Mouse (Mus musculus) liver, embryonic 14.5 days (tissue): ENCODE results near the gene Hnrnpa0. TPM values are rescaled to one million over a fixed set of nuclear protein-coding genes. Genes with fewer than 3 reads are reported as not detected.

Source experiments
- ATAC-seq: fragments of 200-750 bp; cut with Nextera tagmentation; 2 replicates; pipeline ENCODE4 v1.8.0; 2017; ENCODE audit warnings: moderate number of reproducible peaks, mild to moderate bottlenecking, moderate library complexity; ENCODE audit not compliant: insufficient read depth
- DNase-seq, 3 experiments: peaks; one replicate each; pipeline ENCODE4 v3.0.0-alpha.2; 2012 to 2013; ENCODE audit warnings: low read depth in 3 of 3, low spot score in 3 of 3
- H3K27ac ChIP-seq: fragments of 300-500 bp; sonication (generic); 2 replicates; pipeline ENCODE4 v1.5.1; 2014; ENCODE audit warnings: moderate library complexity, mild to moderate bottlenecking, control low read depth, inconsistent platforms
- H3K27me3 ChIP-seq: fragments of 300-500 bp; sonication (generic); 2 replicates; pipeline ENCODE4 v1.6.1; 2014; ENCODE audit warnings: mild to moderate bottlenecking, low read length, moderate library complexity; ENCODE audit not compliant: control insufficient read depth, insufficient read depth
- H3K36me3 ChIP-seq: fragments of 300-500 bp; sonication (generic); replicated peaks from 2 replicates; pipeline ENCODE4 v1.6.1; 2014; ENCODE audit warnings: low read depth; ENCODE audit not compliant: control insufficient read depth, insufficient read depth
- H3K4me1 ChIP-seq, 2 experiments: fragments of 200-500 bp in 1 of 2; fragments of 300-500 bp in 1 of 2; sonication (generic) in 1 of 2; replicated peaks; 2 replicates each; pipeline ENCODE4 v1.6.1; 2012 to 2014; ENCODE audit warnings: antibody characterized with exemption in 1 of 2, inconsistent platforms in 1 of 2, low read length in 1 of 2; ENCODE audit not compliant: control insufficient read depth in 2 of 2, insufficient read depth in 2 of 2
- H3K4me2 ChIP-seq: fragments of 300-500 bp; sonication (generic); 2 replicates; pipeline ENCODE4 v1.6.1; 2014; ENCODE audit warnings: low read depth, mild to moderate bottlenecking, control low read depth, moderate library complexity
- H3K4me3 ChIP-seq, 2 experiments: fragments of 200-500 bp in 1 of 2; fragments of 300-500 bp in 1 of 2; sonication (generic) in 1 of 2; 2 replicates each; pipeline ENCODE4 v1.5.1; 2012 to 2014; ENCODE audit warnings: low read depth in 2 of 2, low read length in 2 of 2, mild to moderate bottlenecking in 2 of 2, control low read depth in 1 of 2, inconsistent platforms in 1 of 2, moderate library complexity in 1 of 2; ENCODE audit not compliant: insufficient read depth in 1 of 2
- H3K9ac ChIP-seq: fragments of 300-500 bp; sonication (generic); replicated peaks from 2 replicates; pipeline ENCODE4 v1.6.1; 2014; ENCODE audit warnings: mild to moderate bottlenecking, control low read depth, moderate library complexity
- H3K9me3 ChIP-seq: fragments of 300-500 bp; sonication (generic); 2 replicates; pipeline ENCODE4 v1.6.1; 2016; ENCODE audit warnings: low read length, mixed read lengths; ENCODE audit not compliant: control insufficient read depth
- CTCF ChIP-seq: IDR thresholded peaks from 2 replicates; pipeline ENCODE4 v1.5.1; 2016; ENCODE audit warnings: antibody characterized with exemption, low read depth, control low read depth
- EP300 ChIP-seq: IDR thresholded peaks from 2 replicates; pipeline ENCODE4 v1.6.1; 2016; ENCODE audit warnings: antibody characterized with exemption, low read depth
- WGBS: fragments of 180-500 bp; shearing (Covaris S2); extraction: QIAGEN DNeasy Blood & Tissue Kit; methylation state at CpG from one replicate; pipeline ENCODE4 v1.1.7; 2014; ENCODE audit not compliant: insufficient replicate concordance; 5-methylcytosine and 5-hydroxymethylcytosine counted together
- polyA plus RNA-seq, 2 experiments: library from polyadenylated mRNA; depleted of rRNA in 1 of 2; stranded (reverse) in 1 of 2; unstranded in 1 of 2; fragments of >200 nt; fragmentation: Nextera tagmentation in 1 of 2; extraction: Ambion mirVana in 1 of 2; gene quantifications; 2 replicates each; pipeline versions ENCODE4 v1.2.1 to v1.2.3; 2012 to 2014

Hnrnpa0 gene
- polyA plus RNA-seq, 2 experiments = 9.7 to 62.9 TPM

DNA sequence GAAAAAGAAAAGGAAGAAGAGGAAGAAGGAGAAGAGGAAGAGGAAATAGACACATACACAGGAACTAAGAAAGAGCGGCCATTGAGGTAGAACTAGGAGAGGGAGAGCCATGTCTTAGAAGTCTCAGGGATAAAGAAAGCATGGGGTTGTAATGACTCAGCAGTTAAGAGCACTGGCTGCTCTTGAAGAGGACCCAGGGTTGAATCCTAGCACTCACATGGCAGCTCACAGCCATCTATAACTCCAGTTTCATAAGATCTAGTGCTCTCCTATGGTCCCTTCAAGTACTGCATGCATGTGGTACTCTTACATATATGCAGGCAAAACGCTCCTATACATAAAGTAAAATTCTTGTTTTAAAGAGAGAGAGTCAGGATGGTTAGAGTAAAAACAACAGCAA lies 27.7 kb upstream of the Hnrnpa0 start:
- H3K27me3 ChIP-seq = no peaks in the 10 kb centered on the region
- no peak overlapping the region for H3K4me3 ChIP-seq
- no peak overlapping the region for H3K27ac ChIP-seq
- H3K4me2 ChIP-seq = no peak overlapping the region
- H3K9ac ChIP-seq = no peak overlapping the region
- ATAC-seq (no peak), DNase-seq (no peak)
- H3K36me3 ChIP-seq = no peaks in the 10 kb centered on the region; the same call in 1 of the 2 replicates
- no peak for TF ChIP-seq EP300
- TF ChIP-seq CTCF = no peak
- H3K4me1 ChIP-seq = peaks cover 0 to 6% of the 10 kb centered on the region in 2 experiments; a peak in 2 of 4 replicates
- 54% methylated on average over 2 of the region's 2 CpGs for WGBS
- H3K9me3 ChIP-seq = no peaks in the 10 kb centered on the region

DNA sequence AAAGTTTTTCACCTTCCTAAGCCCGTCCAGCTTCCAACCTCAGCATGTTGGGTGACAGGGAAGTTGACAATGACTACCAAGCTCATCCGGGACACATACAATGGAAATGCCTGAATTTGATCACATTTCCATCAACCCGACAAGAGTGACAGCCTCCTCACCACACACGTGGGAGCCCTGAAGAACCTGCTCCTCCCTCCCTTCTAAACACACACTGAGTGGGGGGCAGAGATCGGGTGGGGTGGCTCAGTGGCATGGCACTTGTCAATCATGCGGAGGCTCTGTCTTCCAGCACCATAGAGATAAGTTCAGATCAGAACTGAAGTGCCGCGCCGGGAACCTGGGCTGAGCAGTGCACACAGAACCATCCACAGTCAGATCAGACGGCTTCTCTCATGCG lies 22.1 kb upstream of the Hnrnpa0 start:
- H3K27me3 ChIP-seq = no peaks in the 10 kb centered on the region; the same call in 1 of the 2 replicates
- H3K9me3 ChIP-seq = no peaks in the 10 kb centered on the region
- H3K4me1 ChIP-seq = peaks cover 0 to 8% of the 10 kb centered on the region in 2 experiments; a peak in 1 of 4 replicates
- no peak overlapping the region for H3K9ac ChIP-seq
- DNase-seq (no peak), ATAC-seq (no peak)
- H3K27ac ChIP-seq = no peak overlapping the region
- TF ChIP-seq CTCF (no peak), EP300 (no peak)
- no peaks in the 10 kb centered on the region for H3K36me3 ChIP-seq
- 47% methylated on average over 11 of the region's 11 CpGs for WGBS
- no peak overlapping the region for H3K4me2 ChIP-seq
- no peak overlapping the region for H3K4me3 ChIP-seq

DNA sequence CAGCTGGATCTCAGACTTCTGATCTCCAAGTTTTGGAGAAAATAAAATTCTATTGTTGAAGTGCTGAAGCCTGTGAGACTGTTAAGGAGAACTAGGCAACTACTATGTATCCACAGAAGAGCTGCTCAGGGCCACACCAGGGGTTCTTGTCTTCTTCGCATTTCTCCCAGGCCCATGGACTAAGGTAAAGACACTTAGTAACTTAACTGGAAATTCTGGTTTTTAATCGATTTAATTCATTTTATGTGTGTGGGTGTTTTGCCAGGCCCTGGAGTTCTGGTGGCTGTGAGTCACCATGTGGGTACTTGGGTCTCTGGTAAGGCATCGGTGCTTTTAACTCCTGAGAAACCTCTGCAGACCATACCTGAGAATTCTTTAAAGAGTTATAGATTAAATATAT lies 21.3 kb upstream of the Hnrnpa0 start:
- H3K4me3 ChIP-seq = no peak overlapping the region
- 74% methylated on average over 3 of the region's 3 CpGs for WGBS
- no peak for DNase-seq

DNA sequence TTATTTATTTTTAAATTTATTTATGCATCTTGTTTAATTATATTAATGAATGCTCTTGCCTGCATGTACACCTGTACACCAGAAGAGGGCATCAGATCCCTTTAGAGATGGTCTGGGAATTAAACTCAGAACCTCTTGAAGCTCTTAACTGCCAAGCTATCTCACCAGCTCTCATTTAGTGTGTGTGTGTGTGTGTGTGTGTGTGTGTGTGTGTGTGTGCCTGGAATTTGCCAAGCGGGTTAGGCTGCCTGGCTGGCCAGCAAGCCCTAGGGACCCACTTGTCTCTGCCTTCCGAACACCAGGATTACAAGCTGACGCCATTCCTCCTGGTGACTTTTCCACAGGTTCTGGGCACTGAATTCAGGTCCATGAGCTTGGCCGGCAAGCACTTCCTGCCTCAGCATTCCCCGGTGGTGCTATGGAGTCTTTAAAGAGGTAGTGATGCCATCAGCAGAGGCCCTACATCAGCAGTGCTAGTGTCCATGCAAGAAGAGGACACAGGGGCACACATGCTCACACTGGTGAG lies 20.7 kb upstream of the Hnrnpa0 start:
- peak; percentile 50; the same call in 1 of the 2 replicates for ATAC-seq
- H3K27ac ChIP-seq = no peak overlapping the region
- no peak for TF ChIP-seq EP300
- peak; percentile 70 for TF ChIP-seq CTCF
- H3K36me3 ChIP-seq = no peaks in the 10 kb centered on the region
- WGBS = 38% methylated on average over 5 of the region's 5 CpGs
- H3K9ac ChIP-seq = no peak overlapping the region
- peak overlapping the region in 1 of 2 experiments; percentile 45; a peak in 2 of 4 replicates for H3K4me3 ChIP-seq
- H3K4me2 ChIP-seq = peak overlapping the region; percentile 83
- H3K4me1 ChIP-seq = peaks cover 0 to 8% of the 10 kb centered on the region in 2 experiments; a peak in 1 of 4 replicates
- H3K9me3 ChIP-seq = no peaks in the 10 kb centered on the region
- DNase-seq = no peak
- no peaks in the 10 kb centered on the region; the same call in 1 of the 2 replicates for H3K27me3 ChIP-seq

More for the DNA sequence above, 21.3 kb upstream of the Hnrnpa0 start:
- H3K4me1 ChIP-seq = peaks cover 0 to 8% of the 10 kb centered on the region in 2 experiments; a peak in 1 of 4 replicates
- H3K27ac ChIP-seq = no peak overlapping the region
- H3K27me3 ChIP-seq = no peaks in the 10 kb centered on the region; the same call in 1 of the 2 replicates
- H3K9ac ChIP-seq = no peak overlapping the region
- H3K4me2 ChIP-seq = no peak overlapping the region
- no peak for ATAC-seq
- H3K36me3 ChIP-seq = no peaks in the 10 kb centered on the region
- no peaks in the 10 kb centered on the region for H3K9me3 ChIP-seq
- TF ChIP-seq EP300 = no peak
- no peak for TF ChIP-seq CTCF

DNA sequence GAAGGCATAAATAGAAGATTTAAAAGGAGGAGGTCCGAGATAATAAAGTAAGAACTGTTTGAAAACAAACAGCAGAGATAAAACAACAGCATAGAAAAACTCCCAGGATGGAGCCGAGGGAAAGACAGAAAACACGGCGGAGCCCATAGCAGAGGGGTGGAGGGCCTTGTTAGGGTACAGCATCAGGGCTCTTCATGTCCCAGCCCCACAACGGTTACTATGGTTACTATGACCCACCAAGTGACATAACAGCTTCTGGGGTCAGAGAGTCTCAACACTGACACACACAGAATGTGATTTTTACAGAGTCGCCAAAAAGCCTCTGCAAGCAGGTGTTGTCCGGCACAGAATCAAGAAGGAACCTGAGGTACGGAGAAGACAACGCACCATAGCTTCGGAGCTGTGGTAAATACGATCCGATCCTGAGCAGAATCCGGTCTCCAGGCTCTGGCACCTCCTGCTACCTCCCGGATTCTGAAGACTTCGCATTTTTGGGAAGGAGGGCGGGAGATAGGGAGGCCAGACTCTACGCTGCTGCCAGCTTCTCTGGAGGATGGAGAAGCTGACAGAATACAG lies 20.0 kb upstream of the Hnrnpa0 start:
- H3K4me3 ChIP-seq = peak overlapping the region; percentile 45 to 60
- WGBS = 1% methylated on average over 17 of the region's 17 CpGs

More for the DNA sequence above, 20.0 kb upstream of the Hnrnpa0 start:
- Histone ChIP-seq H3K27ac (peak overlapping the region; percentile 34), H3K27me3 (no peaks in the 10 kb centered on the region; the same call in 1 of the 2 replicates), H3K9ac (peak overlapping the region; percentile 38), H3K36me3 (no peaks in the 10 kb centered on the region), H3K4me2 (peak overlapping the region; percentile 83), H3K4me1 (peaks cover 0 to 8% of the 10 kb centered on the region in 2 experiments; a peak in 1 of 4 replicates), H3K9me3 (no peaks in the 10 kb centered on the region)
- no peak for TF ChIP-seq EP300
- TF ChIP-seq CTCF = no peak
- peak; percentile 93 for ATAC-seq
- peak; percentile 63 to 74 (median 67) for DNase-seq
